Mouse (Mus musculus) liver, embryonic 14.5 days (tissue): ENCODE measurements around the gene Rassf5.

Experiments used
- CTCF ChIP-seq: IDR thresholded peaks from 2 replicates; pipeline ENCODE4 v1.5.1; 2016; ENCODE audit warnings: antibody characterized with exemption, low read depth, control low read depth
- EP300 ChIP-seq: IDR thresholded peaks from 2 replicates; pipeline ENCODE4 v1.6.1; 2016; ENCODE audit warnings: antibody characterized with exemption, low read depth

DNA sequence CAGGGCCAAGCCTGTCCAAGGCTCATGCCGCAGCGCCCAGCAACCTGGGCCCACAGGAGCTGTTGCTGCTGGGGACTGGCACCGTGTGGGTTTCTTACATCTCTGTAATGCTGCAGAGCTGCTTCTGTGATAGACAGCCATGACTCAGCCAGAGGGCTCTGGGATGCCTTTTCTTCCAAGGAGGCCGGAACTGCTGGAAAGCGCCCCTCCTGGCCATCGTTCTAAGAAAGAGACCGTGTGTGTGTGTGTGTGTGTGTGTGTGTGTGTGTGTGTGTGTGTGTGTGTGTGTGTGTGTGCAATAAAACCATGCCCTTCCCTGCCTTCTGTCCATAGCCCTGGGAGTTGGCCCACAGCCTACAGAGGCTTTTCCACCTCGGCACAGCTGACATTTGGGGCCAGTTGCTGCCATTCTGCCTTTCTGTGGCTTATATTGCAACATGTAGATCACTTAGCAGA, 35.1 kb downstream of the Rassf5 start:
- TF ChIP-seq CTCF (no peak), EP300 (no peak)
